Mouse (Mus musculus) testis, postnatal 10 days (tissue): ENCODE data around the gene Abi3bp.

Source experiments
- DNase-seq: peaks from one replicate; pipeline ENCODE4 v3.0.0; 2021; ENCODE audit warnings: low spot score

Abi3bp gene

GRCm38 (mm10) chr16:56503941-56504340 is 26.3 kb downstream of the Abi3bp start:
- no peak for DNase-seq

GRCm38 (mm10) chr16:56518024-56518423 is 40.3 kb downstream of the Abi3bp start:
- DNase-seq: no peak

GRCm38 (mm10) chr16:56524359-56524758 is 46.7 kb downstream of the Abi3bp start:
- DNase-seq: peak; percentile 53

GRCm38 (mm10) chr16:56526482-56526881 is 48.8 kb downstream of the Abi3bp start:
- no peak for DNase-seq

- no peak for DNase-seq
These were observed 50.5 kb downstream of the Abi3bp start for GRCm38 (mm10) chr16:56528079-56528688.

- no peak for DNase-seq
These were observed 101.9 kb downstream of the Abi3bp start for GRCm38 (mm10) chr16:56579536-56579935.

GRCm38 (mm10) chr16:56593581-56593980 is 115.9 kb downstream of the Abi3bp start:
- no peak for DNase-seq

GRCm38 (mm10) chr16:56594866-56595265 is 117.2 kb downstream of the Abi3bp start:
- no peak for DNase-seq

GRCm38 (mm10) chr16:56598427-56598826 is 120.7 kb downstream of the Abi3bp start:
- no peak for DNase-seq

- no peak for DNase-seq
These were observed 124.7 kb downstream of the Abi3bp start for GRCm38 (mm10) chr16:56602394-56602793.

- peak; percentile 45 for DNase-seq
These were observed 132.9 kb downstream of the Abi3bp start for GRCm38 (mm10) chr16:56610572-56610971.

GRCm38 (mm10) chr16:56611096-56611867 is 133.6 kb downstream of the Abi3bp start:
- DNase-seq: peak; percentile 41

- no peak for DNase-seq
These were observed 160.9 kb downstream of the Abi3bp start for GRCm38 (mm10) chr16:56638544-56638943.

- no peak for DNase-seq
These were observed 167.6 kb downstream of the Abi3bp start for GRCm38 (mm10) chr16:56645251-56645650.

- no peak for DNase-seq
These were observed 168.9 kb downstream of the Abi3bp start for GRCm38 (mm10) chr16:56646382-56647172.

GRCm38 (mm10) chr16:56655193-56655910 is 177.7 kb downstream of the Abi3bp start:
- DNase-seq: no peak

GRCm38 (mm10) chr16:56658866-56659265 is 181.2 kb downstream of the Abi3bp start:
- no peak for DNase-seq

GRCm38 (mm10) chr16:56669520-56669919 is 191.8 kb downstream of the Abi3bp start:
- no peak for DNase-seq

GRCm38 (mm10) chr16:56670941-56671340 is 193.3 kb downstream of the Abi3bp start:
- no peak for DNase-seq

- DNase-seq: no peak
These were observed 195.7 kb downstream of the Abi3bp start for GRCm38 (mm10) chr16:56673420-56673819.

GRCm38 (mm10) chr16:56677146-56677545 is 199.5 kb downstream of the Abi3bp start:
- DNase-seq: no peak

- no peak for DNase-seq
These were observed 203.4 kb downstream of the Abi3bp start for GRCm38 (mm10) chr16:56681010-56681645.
